Mouse (Mus musculus) embryonic facial prominence, embryonic 12.5 days (tissue): ENCODE data around the gene Zbtb12. TPM values are rescaled to one million over a fixed set of nuclear protein-coding genes. Genes with fewer than 3 reads are reported as not detected.
A peak's percentile ranks its signal among the peaks of the same experiment; 100 is the strongest.
"Not testable (repeated sequence)": the region's sequence is repeated elsewhere in the genome, so short reads cannot be mapped to it uniquely, and the experiment has no call there.

Experiments used
- ATAC-seq: fragments of 200-750 bp; cut with Nextera tagmentation; 2 replicates; pipeline ENCODE4 v1.8.0; 2017; ENCODE audit not compliant: insufficient number of reproducible peaks, insufficient read depth, low FRiP score, low TSS enrichment
- H3K27ac ChIP-seq: fragments of 300-500 bp; sonication (generic); 2 replicates; pipeline ENCODE4 v1.5.1; 2016; ENCODE audit warnings: mild to moderate bottlenecking
- H3K27me3 ChIP-seq: fragments of 300-500 bp; sonication (generic); 2 replicates; pipeline ENCODE4 v1.6.1; 2016; ENCODE audit warnings: mild to moderate bottlenecking, moderate library complexity
- H3K36me3 ChIP-seq: fragments of 300-500 bp; sonication (generic); 2 replicates; pipeline ENCODE4 v1.6.1; 2016; ENCODE audit warnings: mild to moderate bottlenecking
- H3K4me1 ChIP-seq: fragments of 300-500 bp; sonication (generic); 2 replicates; pipeline ENCODE4 v1.6.1; 2016
- H3K4me2 ChIP-seq: fragments of 300-500 bp; sonication (generic); replicated peaks from 2 replicates; pipeline ENCODE4 v1.6.1; 2016; ENCODE audit warnings: mild to moderate bottlenecking, moderate library complexity
- H3K4me3 ChIP-seq: fragments of 300-500 bp; sonication (generic); 2 replicates; pipeline ENCODE4 v1.5.1; 2016; ENCODE audit warnings: mild to moderate bottlenecking
- H3K9ac ChIP-seq: fragments of 300-500 bp; sonication (generic); 2 replicates; pipeline ENCODE4 v1.6.1; 2016; ENCODE audit warnings: mild to moderate bottlenecking, moderate library complexity
- H3K9me3 ChIP-seq: fragments of 300-500 bp; sonication (generic); 2 replicates; pipeline ENCODE4 v1.6.1; 2016; ENCODE audit warnings: mild to moderate bottlenecking, moderate library complexity
- WGBS: fragments of 180-500 bp; shearing (Covaris S2); methylation state at CpG from one replicate; pipeline ENCODE4 v1.1.7; 2016; 5-methylcytosine and 5-hydroxymethylcytosine counted together
- polyA plus RNA-seq: library from polyadenylated mRNA; unstranded; fragments of >200 nt; fragmentation: Nextera tagmentation; extraction: Ambion mirVana; gene quantifications from 2 replicates; pipeline ENCODE4 v1.2.1, GENCODE M21; 2016

Zbtb12 gene
- polyA plus RNA-seq, 1 experiment from 2014 or later = 8.9 TPM

DNA sequence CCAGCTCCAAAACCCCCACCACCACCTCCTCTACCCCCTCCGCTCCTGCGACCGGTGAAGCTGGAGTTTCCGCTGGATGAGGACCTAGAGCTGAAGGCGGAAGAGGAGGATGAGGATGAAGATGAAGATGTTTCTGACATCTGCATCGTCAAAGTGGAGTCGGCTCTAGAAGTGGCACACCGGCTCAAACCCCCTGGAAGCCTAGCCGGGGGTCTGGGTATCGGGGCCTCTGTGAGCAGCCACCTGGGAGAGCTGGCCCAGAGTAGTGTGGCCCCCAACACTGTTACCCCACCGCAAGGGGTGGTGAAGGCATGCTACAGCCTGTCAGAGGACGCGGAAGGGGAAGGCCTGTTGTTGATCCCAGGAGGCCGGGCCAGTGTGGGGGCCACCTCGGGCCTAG lies 16.4 kb downstream of the Zbtb12 start:
- no peak for ATAC-seq
- peaks cover 35% of the 10 kb centered on the region for H3K4me1 ChIP-seq
- peak overlapping the region; percentile 83 for H3K4me3 ChIP-seq
- 92% methylated on average over 15 of the region's 15 CpGs for WGBS
- peak overlapping the region; percentile 97 for H3K4me2 ChIP-seq
- H3K9ac ChIP-seq = peak overlapping the region; percentile 95
- H3K9me3 ChIP-seq = 0 out of 2 replicates have a peak, but pooled peaks cover 4% of the 10 kb centered on the region
- H3K36me3 ChIP-seq = peaks cover 9% of the 10 kb centered on the region
- H3K27me3 ChIP-seq = no peaks in the 10 kb centered on the region
- peak overlapping the region; percentile 95 for H3K27ac ChIP-seq

DNA sequence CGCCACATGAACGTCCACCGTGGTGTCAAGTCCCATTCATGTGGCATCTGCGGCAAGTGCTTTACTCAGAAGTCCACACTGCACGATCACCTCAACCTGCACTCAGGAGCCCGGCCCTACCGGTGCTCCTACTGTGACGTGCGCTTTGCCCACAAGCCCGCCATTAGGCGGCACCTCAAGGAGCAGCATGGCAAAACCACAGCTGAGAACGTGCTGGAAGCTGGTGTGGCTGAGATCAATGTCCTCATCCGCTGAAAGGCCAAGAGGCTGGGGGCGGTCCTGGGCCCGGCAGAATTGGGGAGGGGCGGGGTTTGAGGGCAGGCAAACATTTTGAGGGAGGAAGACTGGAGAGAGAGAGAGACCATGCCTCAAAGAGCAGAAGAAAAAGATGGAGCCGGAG lies 17.1 kb downstream of the Zbtb12 start:
- Histone ChIP-seq H3K4me2 (peak overlapping the region; percentile 97), H3K4me1 (peaks cover 35% of the 10 kb centered on the region)

GRCm38 (mm10) chr17:34897373-34898159 lies 18.3 kb downstream of the Zbtb12 start:
- peaks cover 35% of the 10 kb centered on the region for H3K4me1 ChIP-seq

More for the DNA sequence above, 17.1 kb downstream of the Zbtb12 start:
- Histone ChIP-seq H3K9ac (no peak overlapping the region), H3K9me3 (0 out of 2 replicates have a peak, but pooled peaks cover 4% of the 10 kb centered on the region), H3K4me3 (peak overlapping the region; percentile 83; the same call in 1 of the 2 replicates), H3K27ac (no peak overlapping the region), H3K36me3 (peaks cover 10% of the 10 kb centered on the region), H3K27me3 (no peaks in the 10 kb centered on the region)
- 88% methylated on average over 17 of the region's 17 CpGs for WGBS
- no peak for ATAC-seq

DNA sequence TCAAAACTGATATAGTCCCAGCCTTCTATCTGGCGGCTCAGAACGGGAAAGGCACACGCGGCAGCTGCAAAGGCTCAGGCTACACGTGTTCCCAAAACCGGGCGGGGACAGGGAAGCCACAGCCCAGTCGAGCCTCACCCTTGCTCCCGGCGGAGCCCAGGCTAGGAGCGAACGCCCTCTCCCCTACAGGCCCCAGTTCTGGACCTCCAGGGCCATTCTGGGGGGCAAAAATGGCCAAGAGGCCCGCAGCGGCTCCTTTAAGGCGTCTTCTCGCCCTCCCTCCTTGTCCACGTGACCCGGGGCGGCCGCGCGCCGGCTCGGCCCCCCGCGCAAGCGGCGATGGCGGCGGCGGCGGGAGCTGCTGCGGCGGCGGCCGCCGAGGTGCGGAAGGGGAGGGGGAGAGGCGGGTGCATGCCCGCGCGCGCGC lies 18.9 kb downstream of the Zbtb12 start, which contains the start of the genes C2 and Ehmt2:
TSS of gene C2 (minus strand) at position 106 of the 427 bp plus-strand sequence.
TSS of gene Ehmt2 (plus strand) at position 310 of the 427 bp plus-strand sequence.
- Histone ChIP-seq H3K27ac (peak within 1 kb of the TSS; percentile 96), H3K27me3 (no peaks in the 10 kb centered on the region), H3K4me1 (peaks cover 35% of the 10 kb centered on the region), H3K4me3 (peak within 1 kb of the TSS; percentile 99), H3K36me3 (peaks cover 24% of the 10 kb centered on the region), H3K9me3 (0 out of 2 replicates have a peak, but pooled peaks cover 4% of the 10 kb centered on the region), H3K9ac (peak within 1 kb of the TSS; percentile 98), H3K4me2 (peak within 1 kb of the TSS; percentile 97)
- ATAC-seq = peak; percentile 17; the same call in 1 of the 2 replicates
- WGBS = under 1% methylated on average over 37 of the region's 44 CpGs

More at GRCm38 (mm10) chr17:34897373-34898159, 18.3 kb downstream of the Zbtb12 start:
- Histone ChIP-seq H3K27me3 (no peaks in the 10 kb centered on the region), H3K4me3 (peak overlapping the region; percentile 99), H3K9me3 (0 out of 2 replicates have a peak, but pooled peaks cover 4% of the 10 kb centered on the region), H3K4me2 (peak overlapping the region; percentile 97), H3K27ac (peak overlapping the region; percentile 96), H3K36me3 (peaks cover 18% of the 10 kb centered on the region), H3K9ac (peak overlapping the region; percentile 98)
- 23% methylated on average over 10 of the region's 10 CpGs for WGBS
- ATAC-seq = no peak

- Histone ChIP-seq H3K9me3 (0 out of 2 replicates have a peak, but pooled peaks cover 4% of the 10 kb centered on the region), H3K4me2 (peak overlapping the region; percentile 97), H3K4me3 (peak overlapping the region; percentile 99), H3K27me3 (no peaks in the 10 kb centered on the region), H3K36me3 (peaks cover 30% of the 10 kb centered on the region), H3K27ac (peak overlapping the region; percentile 96), H3K9ac (peak overlapping the region; percentile 98), H3K4me1 (peaks cover 34% of the 10 kb centered on the region)
- WGBS = under 1% methylated on average over 16 of the region's 47 CpGs
- no peak for ATAC-seq
Measured at GRCm38 (mm10) chr17:34898706-34899052, 19.4 kb downstream of the Zbtb12 start.

DNA sequence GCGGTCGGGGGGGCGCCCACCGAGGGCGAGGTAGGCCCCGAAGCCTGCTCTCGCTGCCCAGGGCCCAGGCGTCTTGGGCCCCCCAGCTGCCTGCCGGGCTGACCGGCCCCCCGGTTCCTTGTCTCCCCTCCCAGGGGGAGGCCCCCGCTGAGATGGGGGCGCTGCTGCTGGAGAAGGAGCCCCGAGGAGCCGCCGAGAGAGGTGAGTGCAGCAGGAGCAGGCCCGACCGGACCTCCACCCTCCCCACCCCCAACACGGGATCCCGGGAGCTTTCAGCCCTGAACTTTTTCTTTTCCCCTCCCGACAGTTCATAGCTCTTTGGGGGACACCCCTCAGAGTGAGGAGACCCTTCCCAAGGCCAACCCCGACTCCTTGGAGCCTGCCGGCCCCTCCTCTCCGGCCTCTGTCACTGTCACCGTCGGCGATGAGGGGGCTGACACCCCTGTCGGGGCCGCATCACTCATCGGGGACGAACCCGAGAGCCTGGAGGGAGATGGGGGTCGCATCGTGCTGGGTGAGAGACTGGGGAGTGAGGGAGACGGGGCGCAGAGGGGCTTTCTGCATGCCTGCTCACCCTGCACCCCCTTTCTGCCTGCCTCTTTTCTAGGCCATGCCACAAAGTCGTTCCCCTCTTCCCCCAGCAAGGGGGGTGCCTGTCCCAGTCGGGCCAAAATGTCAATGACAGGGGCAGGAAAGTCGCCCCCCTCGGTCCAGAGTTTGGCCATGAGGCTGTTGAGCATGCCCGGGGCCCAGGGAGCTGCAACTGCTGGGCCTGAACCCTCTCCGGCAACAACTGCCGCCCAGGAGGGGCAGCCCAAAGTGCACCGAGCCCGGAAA lies 20.0 kb downstream of the Zbtb12 start:
- Histone ChIP-seq H3K4me2 (peak overlapping the region; percentile 97), H3K4me3 (peak overlapping the region; percentile 99), H3K9me3 (0 out of 2 replicates have a peak, but pooled peaks cover 4% of the 10 kb centered on the region), H3K27ac (peak overlapping the region; percentile 96), H3K36me3 (peaks cover 34% of the 10 kb centered on the region), H3K27me3 (no peaks in the 10 kb centered on the region), H3K9ac (peak overlapping the region; percentile 98), H3K4me1 (peaks cover 31% of the 10 kb centered on the region)
- ATAC-seq = no peak
- WGBS = under 1% methylated on average over 41 of the region's 45 CpGs

DNA sequence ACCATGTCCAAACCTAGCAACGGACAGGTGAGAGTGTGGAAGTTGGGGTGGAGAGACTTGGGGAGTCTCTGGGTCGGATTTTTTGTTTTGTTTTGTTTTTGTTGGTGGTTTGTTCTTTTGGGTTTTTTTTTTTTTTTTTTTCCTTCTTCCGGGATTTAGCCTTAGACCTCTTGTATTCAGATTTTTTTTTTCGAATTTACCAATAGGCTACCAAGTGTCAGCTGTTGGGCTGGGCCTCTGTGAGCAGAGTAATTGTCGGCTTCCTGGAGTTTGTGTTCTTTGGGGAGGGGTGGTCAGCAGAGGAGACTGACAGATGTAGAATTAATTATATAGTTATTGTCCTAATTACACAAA lies 20.6 kb downstream of the Zbtb12 start:
- ATAC-seq = no peak
- peak overlapping the region; percentile 97 for H3K4me2 ChIP-seq
- peak overlapping the region; percentile 96 for H3K27ac ChIP-seq
- H3K9ac ChIP-seq = peak overlapping the region; percentile 98
- peaks cover 40% of the 10 kb centered on the region for H3K36me3 ChIP-seq
- H3K4me1 ChIP-seq = peaks cover 31% of the 10 kb centered on the region
- peak overlapping the region; percentile 99 for H3K4me3 ChIP-seq
- under 1% methylated on average over 5 of the region's 5 CpGs for WGBS
- no peaks in the 10 kb centered on the region for H3K27me3 ChIP-seq
- H3K9me3 ChIP-seq = 0 out of 2 replicates have a peak, but pooled peaks cover 4% of the 10 kb centered on the region

DNA sequence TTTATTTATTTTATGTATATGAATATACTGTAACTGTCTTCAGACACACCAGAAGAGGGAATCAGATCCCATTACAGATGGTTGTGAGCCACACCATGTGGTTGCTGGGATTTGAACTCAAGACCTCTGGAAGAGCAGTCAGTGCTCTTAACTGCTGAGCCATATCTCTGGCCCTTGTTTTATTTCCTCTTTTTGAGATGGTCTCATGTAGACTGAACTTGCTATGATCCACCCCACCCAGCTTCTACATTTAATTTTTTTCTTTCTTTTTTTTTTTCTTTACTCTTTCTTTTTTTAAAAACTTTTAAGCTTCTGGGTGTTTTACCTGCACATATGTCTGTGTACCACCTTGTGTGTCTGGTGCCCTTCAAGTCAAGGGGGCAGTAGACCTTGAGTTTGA lies 21.5 kb downstream of the Zbtb12 start:
- Histone ChIP-seq H3K4me1 (peaks cover 23% of the 10 kb centered on the region), H3K36me3 (peaks cover 49% of the 10 kb centered on the region)
- not testable (repeated sequence) for H3K9me3 ChIP-seq, H3K9ac ChIP-seq, H3K27ac ChIP-seq, H3K27me3 ChIP-seq, H3K4me3 ChIP-seq, ATAC-seq, H3K4me2 ChIP-seq

- H3K27ac ChIP-seq, H3K27me3 ChIP-seq, H3K4me2 ChIP-seq, H3K9me3 ChIP-seq, H3K4me3 ChIP-seq, H3K9ac ChIP-seq, ATAC-seq: not testable (repeated sequence)
- 90% methylated on average over 9 of the region's 10 CpGs for WGBS
- Histone ChIP-seq H3K4me1 (peaks cover 13% of the 10 kb centered on the region), H3K36me3 (peaks cover 52% of the 10 kb centered on the region)
Measured at GRCm38 (mm10) chr17:34901948-34902347, 22.7 kb downstream of the Zbtb12 start.

DNA sequence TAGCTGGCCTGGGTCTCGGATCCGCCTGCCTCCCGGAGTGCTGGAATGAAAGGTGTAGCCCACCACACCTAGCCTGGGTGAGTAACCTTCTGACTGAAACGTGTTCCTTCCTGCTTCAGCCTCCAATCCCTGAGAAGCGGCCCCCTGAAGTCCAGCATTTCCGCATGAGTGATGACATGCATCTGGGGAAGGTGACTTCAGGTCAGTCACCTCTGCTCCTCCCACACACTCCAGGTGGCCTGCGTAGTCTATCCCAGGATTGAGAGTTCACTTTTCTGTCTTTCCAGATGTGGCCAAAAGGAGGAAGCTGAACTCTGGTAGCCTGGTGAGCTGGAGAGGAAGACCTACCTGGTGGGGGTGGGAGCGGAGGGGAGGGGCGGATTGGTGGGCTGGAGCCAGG lies 23.6 kb downstream of the Zbtb12 start:
- Histone ChIP-seq H3K9me3 (no peaks in the 10 kb centered on the region), H3K9ac (no peak overlapping the region), H3K36me3 (peaks cover 62% of the 10 kb centered on the region), H3K4me1 (peaks cover 7% of the 10 kb centered on the region; the same call in 1 of the 2 replicates), H3K27ac (no peak overlapping the region), H3K4me2 (no peak overlapping the region), H3K4me3 (no peak overlapping the region), H3K27me3 (no peaks in the 10 kb centered on the region)
- ATAC-seq = no peak
- WGBS = 90% methylated on average over 9 of the region's 9 CpGs

DNA sequence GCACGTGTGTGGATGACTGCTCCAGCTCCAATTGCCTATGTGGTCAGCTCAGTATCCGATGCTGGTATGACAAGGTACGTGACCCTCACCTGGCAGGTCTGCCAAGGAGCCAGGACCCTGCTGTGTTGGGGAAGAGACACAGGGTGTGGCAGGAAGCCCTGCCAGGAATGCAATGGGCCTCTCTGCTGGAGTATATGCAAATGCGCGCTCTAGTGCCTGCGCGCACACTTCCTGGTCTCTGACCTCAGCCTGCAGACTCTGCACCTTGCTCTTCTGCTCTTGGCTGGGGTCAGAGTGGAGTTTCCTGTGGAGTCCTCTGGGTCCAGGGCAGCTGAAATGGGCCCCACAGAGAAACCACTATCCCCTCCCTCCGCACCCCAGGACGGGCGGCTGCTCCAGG lies 31.7 kb downstream of the Zbtb12 start:
- H3K4me3 ChIP-seq = no peak overlapping the region
- no peaks in the 10 kb centered on the region for H3K27me3 ChIP-seq
- no peak overlapping the region for H3K4me2 ChIP-seq
- no peak overlapping the region for H3K9ac ChIP-seq
- WGBS = 89% methylated on average over 10 of the region's 10 CpGs
- no peak for ATAC-seq
- peaks cover 81% of the 10 kb centered on the region for H3K36me3 ChIP-seq
- H3K27ac ChIP-seq = no peak overlapping the region
- 0 out of 2 replicates have a peak, but pooled peaks cover 3% of the 10 kb centered on the region for H3K4me1 ChIP-seq
- H3K9me3 ChIP-seq = no peaks in the 10 kb centered on the region
